Mouse (Mus musculus): ENCODE results near the gene Map3k5. TPM values are rescaled to one million over a fixed set of nuclear protein-coding genes. Genes with fewer than 3 reads are reported as not detected.

Gene Map3k5
- polyA plus RNA-seq, 1 experiment, result 4.0 TPM

GRCm38 (mm10) chr10:20071716-20072115, 137.4 kb downstream of the Map3k5 start:
- Histone ChIP-seq H3K4me1 (ENCODE audit: control insufficient read depth, insufficient read depth, insufficient read length) (no peaks in the 10 kb centered on the region), H3K36me3 (ENCODE audit: control insufficient read depth, insufficient read depth, low read length) (0 out of 2 replicates have a peak, but pooled peaks cover 2% of the 10 kb centered on the region), H3K27ac (ENCODE audit: insufficient read depth, low read length) (no peak overlapping the region), H3K27me3 (ENCODE audit: control insufficient read depth, insufficient read depth, low read length) (no peaks in the 10 kb centered on the region), H3K4me3 (ENCODE audit: extremely low read depth, insufficient read depth, insufficient read length) (no peak overlapping the region)
- TF ChIP-seq CTCF (IDR thresholded peaks at IDR 0.05; ENCODE audit: extremely low read depth, insufficient read depth, insufficient read length, insufficient replicate concordance) (no peak), POLR2A (IDR thresholded peaks at IDR 0.05; ENCODE audit: low read depth, low read length) (no peak)
- no peak for DNase-seq (ENCODE audit: low read depth in 1 of 2, low spot score in 2 of 2)
- 94% methylated on average over 6 of the region's 6 CpGs for WGBS

- 65% methylated on average over 7 of the region's 7 CpGs for WGBS
- Histone ChIP-seq H3K27ac (ENCODE audit: insufficient read depth, low read length) (no peak overlapping the region), H3K27me3 (ENCODE audit: control insufficient read depth, insufficient read depth, low read length) (no peaks in the 10 kb centered on the region), H3K4me1 (ENCODE audit: control insufficient read depth, insufficient read depth, insufficient read length) (no peaks in the 10 kb centered on the region), H3K36me3 (ENCODE audit: control insufficient read depth, insufficient read depth, low read length) (peaks cover 2% of the 10 kb centered on the region; the same call in 1 of the 2 replicates), H3K4me3 (ENCODE audit: extremely low read depth, insufficient read depth, insufficient read length) (no peak overlapping the region)
- DNase-seq (ENCODE audit: low read depth in 1 of 2, low spot score in 2 of 2), result peak; percentile 40 to 83
- TF ChIP-seq POLR2A (IDR thresholded peaks at IDR 0.05; ENCODE audit: low read depth, low read length), result no peak
- peak; percentile 94; the same call in 1 of the 2 replicates for TF ChIP-seq CTCF (IDR thresholded peaks at IDR 0.05; ENCODE audit: extremely low read depth, insufficient read depth, insufficient read length, insufficient replicate concordance)
Observed at GRCm38 (mm10) chr10:20073236-20073893, 139.1 kb downstream of the Map3k5 start.

GRCm38 (mm10) chr10:20076541-20077469, 142.5 kb downstream of the Map3k5 start:
- no peak for TF ChIP-seq CTCF (IDR thresholded peaks at IDR 0.05; ENCODE audit: extremely low read depth, insufficient read depth, insufficient read length, insufficient replicate concordance)
- no peak for TF ChIP-seq POLR2A (IDR thresholded peaks at IDR 0.05; ENCODE audit: low read depth, low read length)
- Histone ChIP-seq H3K27me3 (ENCODE audit: control insufficient read depth, insufficient read depth, low read length) (no peaks in the 10 kb centered on the region), H3K27ac (ENCODE audit: insufficient read depth, low read length) (no peak overlapping the region), H3K4me3 (ENCODE audit: extremely low read depth, insufficient read depth, insufficient read length) (no peak overlapping the region), H3K36me3 (ENCODE audit: control insufficient read depth, insufficient read depth, low read length) (peaks cover 3% of the 10 kb centered on the region; the same call in 1 of the 2 replicates), H3K4me1 (ENCODE audit: control insufficient read depth, insufficient read depth, insufficient read length) (no peaks in the 10 kb centered on the region)
- DNase-seq (ENCODE audit: low read depth in 1 of 2, low spot score in 2 of 2), result no peak
- WGBS, result 79% methylated on average over 13 of the region's 13 CpGs

GRCm38 (mm10) chr10:20078350-20078749, 144.1 kb downstream of the Map3k5 start:
- Histone ChIP-seq H3K4me1 (ENCODE audit: control insufficient read depth, insufficient read depth, insufficient read length) (no peaks in the 10 kb centered on the region), H3K27ac (ENCODE audit: insufficient read depth, low read length) (no peak overlapping the region), H3K4me3 (ENCODE audit: extremely low read depth, insufficient read depth, insufficient read length) (no peak overlapping the region), H3K36me3 (ENCODE audit: control insufficient read depth, insufficient read depth, low read length) (peaks cover 10% of the 10 kb centered on the region), H3K27me3 (ENCODE audit: control insufficient read depth, insufficient read depth, low read length) (no peaks in the 10 kb centered on the region)
- no peak for DNase-seq (ENCODE audit: low read depth in 1 of 2, low spot score in 2 of 2)
- no peak for TF ChIP-seq POLR2A (IDR thresholded peaks at IDR 0.05; ENCODE audit: low read depth, low read length)
- no peak for TF ChIP-seq CTCF (IDR thresholded peaks at IDR 0.05; ENCODE audit: extremely low read depth, insufficient read depth, insufficient read length, insufficient replicate concordance)
- 94% methylated on average over 2 of the region's 2 CpGs for WGBS

- TF ChIP-seq CTCF (IDR thresholded peaks at IDR 0.05; ENCODE audit: extremely low read depth, insufficient read depth, insufficient read length, insufficient replicate concordance), result no peak
- TF ChIP-seq POLR2A (IDR thresholded peaks at IDR 0.05; ENCODE audit: low read depth, low read length), result no peak
- DNase-seq (ENCODE audit: low read depth in 1 of 2, low spot score in 2 of 2), result no peak
- H3K4me3 ChIP-seq (ENCODE audit: extremely low read depth, insufficient read depth, insufficient read length), result no peak overlapping the region
- H3K27me3 ChIP-seq (ENCODE audit: control insufficient read depth, insufficient read depth, low read length), result no peaks in the 10 kb centered on the region
- H3K36me3 ChIP-seq (ENCODE audit: control insufficient read depth, insufficient read depth, low read length), result peaks cover 8% of the 10 kb centered on the region
- H3K4me1 ChIP-seq (ENCODE audit: control insufficient read depth, insufficient read depth, insufficient read length), result no peaks in the 10 kb centered on the region
- no peak overlapping the region for H3K27ac ChIP-seq (ENCODE audit: insufficient read depth, low read length)
- WGBS, result 97% methylated on average over 2 of the region's 2 CpGs
Observed at GRCm38 (mm10) chr10:20087841-20088240, 153.6 kb downstream of the Map3k5 start.

GRCm38 (mm10) chr10:20089026-20089425, 154.8 kb downstream of the Map3k5 start:
- no peak overlapping the region for H3K27ac ChIP-seq (ENCODE audit: insufficient read depth, low read length)
- DNase-seq (ENCODE audit: low read depth in 1 of 2, low spot score in 2 of 2), result no peak
- H3K27me3 ChIP-seq (ENCODE audit: control insufficient read depth, insufficient read depth, low read length), result no peaks in the 10 kb centered on the region
- H3K4me1 ChIP-seq (ENCODE audit: control insufficient read depth, insufficient read depth, insufficient read length), result no peaks in the 10 kb centered on the region
- H3K36me3 ChIP-seq (ENCODE audit: control insufficient read depth, insufficient read depth, low read length), result peaks cover 6% of the 10 kb centered on the region; the same call in 1 of the 2 replicates
- TF ChIP-seq CTCF (IDR thresholded peaks at IDR 0.05; ENCODE audit: extremely low read depth, insufficient read depth, insufficient read length, insufficient replicate concordance) (no peak), POLR2A (IDR thresholded peaks at IDR 0.05; ENCODE audit: low read depth, low read length) (no peak)
- WGBS, result 62% methylated on average over 3 of the region's 3 CpGs
- H3K4me3 ChIP-seq (ENCODE audit: extremely low read depth, insufficient read depth, insufficient read length), result no peak overlapping the region

Measured in spleen, adult 2 months (tissue).